Mouse (Mus musculus) forebrain, embryonic 15.5 days (tissue): ENCODE results near the gene C130026I21Rik. TPM values are rescaled to one million over a fixed set of nuclear protein-coding genes. Genes with fewer than 3 reads are reported as not detected.
"Not testable (repeated sequence)": the region's sequence is repeated elsewhere in the genome, so short reads cannot be mapped to it uniquely, and the experiment has no call there.

Experiments used
- ATAC-seq: fragments of 200-750 bp; cut with Nextera tagmentation; replicated peaks from 2 replicates; pipeline ENCODE4 v1.8.0; 2017; ENCODE audit warnings: mild to moderate bottlenecking, moderate TSS enrichment, moderate library complexity
- H3K27ac ChIP-seq: fragments of 300-500 bp; sonication (generic); replicated peaks from 2 replicates; pipeline ENCODE4 v1.5.1; 2015; ENCODE audit warnings: mild to moderate bottlenecking, inconsistent platforms
- H3K27me3 ChIP-seq: fragments of 300-500 bp; sonication (generic); 2 replicates; pipeline ENCODE4 v1.6.1; 2015; ENCODE audit warnings: inconsistent platforms
- H3K36me3 ChIP-seq: fragments of 300-500 bp; sonication (generic); 2 replicates; pipeline ENCODE4 v1.6.1; 2015; ENCODE audit warnings: mild to moderate bottlenecking, inconsistent platforms
- H3K4me1 ChIP-seq: fragments of 300-500 bp; sonication (generic); 2 replicates; pipeline ENCODE4 v1.6.1; 2015; ENCODE audit warnings: inconsistent platforms
- H3K4me2 ChIP-seq: fragments of 300-500 bp; sonication (generic); replicated peaks from 2 replicates; pipeline ENCODE4 v1.6.1; 2015; ENCODE audit warnings: mild to moderate bottlenecking, inconsistent platforms
- H3K4me3 ChIP-seq: fragments of 300-500 bp; sonication (generic); 2 replicates; pipeline ENCODE4 v1.5.1; 2015; ENCODE audit warnings: mild to moderate bottlenecking, inconsistent platforms
- H3K9ac ChIP-seq: fragments of 300-500 bp; sonication (generic); replicated peaks from 2 replicates; pipeline ENCODE4 v1.6.1; 2015; ENCODE audit warnings: mild to moderate bottlenecking, inconsistent platforms
- H3K9me3 ChIP-seq: fragments of 300-500 bp; sonication (generic); 2 replicates; pipeline ENCODE4 v1.6.1; 2016; ENCODE audit warnings: inconsistent platforms
- WGBS: fragments of 180-500 bp; shearing (Covaris S2); methylation state at CpG from one replicate; pipeline ENCODE4 v1.1.7; 2015; ENCODE audit warnings: mixed read lengths; 5-methylcytosine and 5-hydroxymethylcytosine counted together
- polyA plus RNA-seq: library from polyadenylated mRNA; unstranded; fragments of >200 nt; fragmentation: Nextera tagmentation; extraction: Ambion mirVana; gene quantifications from 2 replicates; pipeline ENCODE4 v1.2.1, GENCODE M21; 2015

Gene C130026I21Rik
- polyA plus RNA-seq, 1 experiment from 2014 or later = 0.37 TPM

DNA sequence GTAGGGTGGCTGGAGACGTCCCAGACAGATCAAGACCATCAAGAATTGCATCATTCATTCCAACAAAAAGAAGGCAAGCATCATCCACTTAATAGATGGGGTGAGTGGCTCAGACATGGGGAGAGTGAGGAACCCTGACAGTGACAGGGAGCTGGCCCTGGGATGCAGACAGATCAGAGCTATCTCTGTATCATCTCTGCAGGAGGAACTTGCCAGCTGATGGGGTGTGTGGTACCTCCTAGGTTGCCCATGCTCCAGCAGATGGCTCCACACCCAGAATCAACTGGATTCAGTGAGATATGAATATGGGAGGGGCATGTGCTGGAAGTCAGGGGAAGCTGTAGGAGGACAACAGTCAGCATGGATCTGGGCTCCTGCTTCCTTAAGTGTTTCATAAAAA, 275.9 kb downstream of the C130026I21Rik start:
- not testable (repeated sequence) for H3K4me3 ChIP-seq, H3K4me1 ChIP-seq, H3K9ac ChIP-seq, H3K27ac ChIP-seq, H3K36me3 ChIP-seq, H3K9me3 ChIP-seq, H3K27me3 ChIP-seq, ATAC-seq, H3K4me2 ChIP-seq
- no CpG with 5 or more reads among the region's 1 CpGs for WGBS

DNA sequence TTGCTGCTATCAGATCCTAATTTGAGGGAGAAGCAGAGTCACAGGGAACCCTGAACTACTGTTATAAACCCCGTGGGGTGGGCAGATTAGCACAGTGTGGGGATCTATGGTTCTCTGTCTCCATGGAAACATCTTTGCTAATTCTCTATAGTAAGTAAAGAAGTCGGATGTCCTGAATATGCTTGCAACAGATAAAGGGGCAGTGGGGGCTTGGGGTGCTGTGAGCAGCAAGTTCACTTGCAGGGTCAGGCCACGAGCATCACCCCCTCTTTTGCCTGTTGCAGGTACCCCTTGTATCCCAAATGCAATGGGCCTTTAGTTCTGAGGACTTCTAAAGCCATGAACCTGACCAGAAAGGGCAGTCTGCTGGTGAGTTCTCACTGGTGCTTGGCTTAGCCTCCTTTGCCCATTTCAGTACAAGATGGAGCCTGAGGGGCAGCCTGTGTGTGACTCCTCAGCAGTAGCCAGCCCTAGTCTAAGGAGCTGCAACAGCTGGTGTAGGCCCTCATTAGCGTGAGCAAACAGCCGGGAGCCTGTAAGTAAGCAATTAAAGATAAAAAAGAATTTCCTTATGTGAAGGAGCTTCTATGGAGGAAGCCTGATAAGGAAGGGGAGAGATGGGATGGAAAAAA, 276.6 kb downstream of the C130026I21Rik start:
- H3K9me3 ChIP-seq, H3K4me3 ChIP-seq, H3K27me3 ChIP-seq, H3K4me2 ChIP-seq, H3K4me1 ChIP-seq, H3K27ac ChIP-seq, H3K36me3 ChIP-seq, H3K9ac ChIP-seq: not testable (repeated sequence)
- WGBS = 65% methylated on average over 2 of the region's 5 CpGs
- peak; percentile 67; the same call in 1 of the 2 replicates for ATAC-seq

DNA sequence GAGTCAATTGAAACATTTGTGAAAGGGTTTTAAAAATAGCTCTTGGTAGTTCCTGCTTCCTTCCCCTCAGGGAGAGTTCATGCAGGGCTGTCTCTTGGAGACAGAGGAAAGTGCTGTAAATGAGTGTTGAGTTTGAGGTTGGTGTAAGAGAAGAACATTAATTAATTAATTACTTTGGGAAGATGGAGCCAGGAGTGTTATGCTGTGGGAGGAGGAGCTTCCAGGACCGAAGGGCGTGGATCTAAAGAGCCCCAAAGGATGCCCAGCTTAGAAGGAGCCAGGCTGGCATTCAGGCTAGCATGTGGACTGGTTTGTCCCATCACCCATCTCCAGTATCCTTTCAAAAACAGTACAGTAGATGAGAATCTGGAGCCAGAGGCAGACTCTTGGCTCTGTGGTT, 277.1 kb downstream of the C130026I21Rik start:
- not testable (repeated sequence) for H3K9me3 ChIP-seq, H3K4me2 ChIP-seq, H3K27ac ChIP-seq, H3K27me3 ChIP-seq, ATAC-seq, H3K36me3 ChIP-seq, H3K4me3 ChIP-seq, H3K9ac ChIP-seq, H3K4me1 ChIP-seq
- WGBS = no CpG with 5 or more reads among the region's 2 CpGs

DNA sequence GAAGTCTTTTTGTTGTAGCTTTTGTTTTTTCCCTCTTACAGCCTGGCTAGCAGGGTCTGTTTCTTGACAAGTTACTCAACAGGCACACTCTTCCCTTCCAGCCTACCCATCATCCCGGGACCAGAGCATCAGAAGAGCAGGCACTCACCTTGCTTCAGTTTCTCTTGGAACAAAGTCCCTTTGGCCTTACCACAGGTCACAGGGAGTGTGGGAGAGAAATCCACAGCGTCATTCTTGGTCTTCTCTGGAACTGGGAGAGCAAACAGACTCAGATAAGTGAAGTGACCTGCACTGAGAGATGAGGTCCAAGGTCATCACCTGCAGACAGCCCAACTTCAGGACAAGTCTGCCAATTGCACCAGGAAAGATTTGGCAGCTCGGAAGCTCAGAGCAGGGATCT, 277.5 kb downstream of the C130026I21Rik start:
- H3K36me3 ChIP-seq, H3K9ac ChIP-seq, H3K4me3 ChIP-seq, H3K4me2 ChIP-seq, H3K27me3 ChIP-seq, ATAC-seq, H3K27ac ChIP-seq, H3K9me3 ChIP-seq, H3K4me1 ChIP-seq: not testable (repeated sequence)
- no CpG with 5 or more reads among the region's 3 CpGs for WGBS

DNA sequence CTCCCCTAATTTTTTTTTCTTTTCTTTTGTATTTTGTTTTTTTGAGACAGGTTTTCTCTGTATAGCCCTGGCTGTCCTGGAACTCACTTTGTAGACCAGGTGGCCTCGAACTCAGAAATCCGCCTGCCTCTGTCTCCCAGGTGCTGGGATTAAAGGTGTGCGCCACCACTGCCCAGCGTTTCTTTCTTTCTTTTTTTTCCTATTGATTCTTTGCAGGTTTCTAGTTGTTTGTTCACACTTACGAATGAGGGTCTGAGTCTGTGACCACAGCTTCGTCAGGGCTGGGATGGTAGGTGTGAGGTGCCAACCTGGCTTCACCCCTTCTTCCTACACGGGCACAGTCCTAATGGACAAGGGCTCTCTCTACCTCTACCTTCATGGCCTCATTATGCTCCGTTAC, 281.3 kb downstream of the C130026I21Rik start:
- H3K9ac ChIP-seq, ATAC-seq, H3K27ac ChIP-seq, H3K4me1 ChIP-seq, H3K4me3 ChIP-seq, H3K27me3 ChIP-seq, H3K9me3 ChIP-seq, H3K4me2 ChIP-seq, H3K36me3 ChIP-seq: not testable (repeated sequence)
- 89% methylated on average over 7 of the region's 8 CpGs for WGBS

DNA sequence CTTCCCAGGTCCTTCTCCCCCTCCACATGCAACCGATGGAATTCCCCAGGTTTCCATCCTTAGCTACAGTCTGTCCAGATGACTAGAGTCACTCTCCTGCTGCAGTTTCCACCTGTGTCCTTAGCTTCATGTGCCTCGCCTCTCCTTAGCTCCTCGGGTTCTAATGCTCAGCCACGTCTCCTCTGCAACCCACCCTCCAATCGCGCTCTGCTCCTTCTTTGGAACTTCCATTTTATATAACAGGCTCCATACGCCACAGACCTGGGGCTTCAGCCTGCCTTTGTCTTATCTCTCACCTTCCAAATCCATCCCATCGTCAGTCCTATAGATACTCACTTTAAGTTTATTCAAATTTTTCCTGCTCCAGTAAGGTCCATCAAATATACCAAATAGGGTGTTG, 282.6 kb downstream of the C130026I21Rik start:
- WGBS = 77% methylated on average over 8 of the region's 8 CpGs
- not testable (repeated sequence) for H3K36me3 ChIP-seq, H3K9ac ChIP-seq, H3K27me3 ChIP-seq, H3K9me3 ChIP-seq, H3K4me3 ChIP-seq, H3K27ac ChIP-seq, H3K4me1 ChIP-seq, H3K4me2 ChIP-seq, ATAC-seq

DNA sequence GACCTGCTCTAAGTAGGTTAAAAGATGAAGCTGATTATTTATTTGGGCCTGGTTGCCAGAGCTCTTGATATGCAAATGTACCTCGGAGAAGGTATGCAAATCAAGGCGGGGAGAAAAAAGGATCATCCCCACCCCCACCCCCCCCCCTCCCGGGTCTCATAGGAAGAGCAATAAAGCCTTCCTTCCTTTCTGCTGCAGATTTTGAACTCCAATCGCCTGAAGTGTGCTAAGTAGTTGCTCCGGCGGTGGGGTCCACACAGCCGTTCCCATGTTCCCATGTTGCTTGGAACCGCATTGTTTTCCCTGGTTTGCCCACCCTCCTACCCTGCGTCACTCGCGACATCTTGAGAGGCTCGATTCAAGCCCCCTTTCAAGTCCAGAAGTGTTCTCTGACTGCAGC, 308.6 kb downstream of the C130026I21Rik start:
- not testable (repeated sequence) for H3K9me3 ChIP-seq, H3K27me3 ChIP-seq, H3K4me1 ChIP-seq, H3K9ac ChIP-seq, ATAC-seq, H3K36me3 ChIP-seq
- H3K27ac ChIP-seq = peak overlapping the region; percentile 76
- peak overlapping the region; percentile 30 for H3K4me3 ChIP-seq
- H3K4me2 ChIP-seq = peak overlapping the region; percentile 41
- WGBS = 3% methylated on average over 12 of the region's 12 CpGs

DNA sequence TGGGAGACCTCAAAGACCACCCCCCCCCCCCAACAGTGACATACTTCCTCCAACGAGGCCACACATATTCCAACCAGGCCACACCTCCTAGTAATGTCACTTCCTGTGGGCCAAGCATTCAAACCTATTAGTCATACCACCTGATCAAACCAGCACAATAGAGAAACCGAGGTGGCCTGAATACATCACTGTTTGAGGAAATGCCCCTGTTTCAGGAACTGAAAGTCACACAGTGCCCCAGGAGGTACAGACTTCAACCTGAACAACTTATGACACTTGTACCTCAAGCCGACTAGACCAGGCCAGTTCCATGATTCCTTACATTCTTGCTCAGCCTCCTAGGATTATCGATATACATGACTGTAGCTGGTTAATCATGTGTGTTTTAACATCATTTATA, 312.7 kb downstream of the C130026I21Rik start:
- not testable (repeated sequence) for H3K27me3 ChIP-seq, H3K36me3 ChIP-seq, H3K9ac ChIP-seq, H3K9me3 ChIP-seq, H3K27ac ChIP-seq, H3K4me2 ChIP-seq, ATAC-seq, H3K4me1 ChIP-seq, H3K4me3 ChIP-seq
- 87% methylated on average over 4 of the region's 4 CpGs for WGBS

DNA sequence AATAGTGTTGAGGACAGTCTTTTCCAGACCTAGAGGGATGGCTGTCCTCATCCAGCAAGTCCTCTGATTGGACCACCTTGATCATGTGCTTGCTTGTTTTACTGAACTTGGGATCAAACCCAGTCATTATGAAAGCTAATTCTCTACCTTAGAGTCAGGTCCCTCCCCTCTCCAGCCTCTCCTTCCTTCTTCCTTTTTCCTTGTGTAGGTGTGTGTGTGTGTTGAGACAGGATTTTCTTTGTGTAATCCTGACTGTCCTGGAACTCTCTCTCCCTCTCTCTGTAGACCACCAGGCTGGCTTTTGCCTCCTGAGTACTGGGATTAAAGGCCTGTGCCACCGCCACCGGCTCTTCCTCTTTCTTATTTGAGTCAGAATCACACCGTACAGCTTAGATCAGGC, 313.6 kb downstream of the C130026I21Rik start:
- not testable (repeated sequence) for ATAC-seq, H3K4me3 ChIP-seq, H3K27ac ChIP-seq, H3K36me3 ChIP-seq, H3K4me1 ChIP-seq, H3K27me3 ChIP-seq, H3K4me2 ChIP-seq, H3K9me3 ChIP-seq, H3K9ac ChIP-seq
- 95% methylated on average over 3 of the region's 3 CpGs for WGBS

DNA sequence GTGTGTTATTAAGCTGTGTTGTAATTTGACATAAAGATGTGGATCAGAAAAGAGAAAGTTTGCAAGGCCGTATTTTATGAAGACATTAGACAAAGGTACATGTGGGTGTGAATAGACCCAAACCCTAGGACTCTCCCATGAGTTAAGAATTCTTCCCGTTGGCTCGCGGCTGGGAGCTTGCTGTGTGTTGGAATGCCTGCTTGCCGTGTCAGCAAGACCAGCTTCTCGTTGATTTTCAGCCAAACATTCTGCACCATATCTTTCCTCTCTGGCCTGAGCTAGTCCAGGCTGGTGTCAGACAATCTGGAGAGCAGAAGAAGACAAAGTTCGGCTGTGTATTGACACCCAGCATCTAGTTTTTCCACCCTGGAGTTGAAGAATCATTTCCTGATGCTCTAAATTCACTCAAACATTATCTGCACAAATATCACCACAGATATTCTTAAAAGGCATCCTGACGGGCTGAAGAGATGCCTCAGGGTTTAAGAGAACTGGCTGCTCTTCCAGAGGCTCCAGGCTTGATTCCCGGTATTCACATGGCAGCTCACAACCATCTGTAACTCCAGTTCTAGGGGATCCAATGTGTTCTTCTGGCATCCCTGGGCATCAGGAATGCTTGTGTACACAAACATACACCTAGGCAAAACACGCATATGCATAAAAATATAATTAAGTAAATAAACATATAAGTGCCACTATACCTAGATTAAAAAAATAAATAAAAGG, 317.7 kb downstream of the C130026I21Rik start:
- Histone ChIP-seq H3K4me3 (no peak overlapping the region), H3K4me2 (no peak overlapping the region), H3K27me3 (no peaks in the 10 kb centered on the region), H3K36me3 (no peaks in the 10 kb centered on the region), H3K9ac (no peak overlapping the region), H3K4me1 (no peaks in the 10 kb centered on the region), H3K9me3 (0 out of 2 replicates have a peak, but pooled peaks cover 3% of the 10 kb centered on the region), H3K27ac (no peak overlapping the region)
- ATAC-seq = no peak
- 77% methylated on average over 10 of the region's 10 CpGs for WGBS

DNA sequence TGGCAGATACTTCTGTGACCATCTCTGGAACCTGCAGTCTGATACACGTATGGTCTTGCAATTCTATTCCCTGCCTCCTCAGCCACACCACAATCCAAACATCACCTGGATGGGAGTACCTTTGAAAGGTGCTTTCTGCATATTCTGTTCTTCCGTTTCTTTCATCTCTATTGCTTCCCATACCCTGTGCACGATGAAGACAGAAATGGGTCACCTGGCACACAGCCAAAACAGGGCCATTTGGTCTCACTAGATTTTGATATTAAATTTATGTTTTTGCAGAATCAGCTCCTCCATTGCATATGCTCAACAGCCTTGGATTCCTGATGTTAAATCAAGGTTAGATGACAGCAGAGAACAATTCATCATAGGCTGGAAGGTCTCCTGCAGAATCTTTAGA, 318.8 kb downstream of the C130026I21Rik start:
- Histone ChIP-seq H3K4me1 (no peaks in the 10 kb centered on the region), H3K9me3 (no peaks in the 10 kb centered on the region), H3K4me2 (no peak overlapping the region), H3K4me3 (no peak overlapping the region), H3K27ac (no peak overlapping the region), H3K27me3 (no peaks in the 10 kb centered on the region), H3K9ac (no peak overlapping the region), H3K36me3 (no peaks in the 10 kb centered on the region)
- no peak for ATAC-seq
- 85% methylated on average over 3 of the region's 3 CpGs for WGBS

DNA sequence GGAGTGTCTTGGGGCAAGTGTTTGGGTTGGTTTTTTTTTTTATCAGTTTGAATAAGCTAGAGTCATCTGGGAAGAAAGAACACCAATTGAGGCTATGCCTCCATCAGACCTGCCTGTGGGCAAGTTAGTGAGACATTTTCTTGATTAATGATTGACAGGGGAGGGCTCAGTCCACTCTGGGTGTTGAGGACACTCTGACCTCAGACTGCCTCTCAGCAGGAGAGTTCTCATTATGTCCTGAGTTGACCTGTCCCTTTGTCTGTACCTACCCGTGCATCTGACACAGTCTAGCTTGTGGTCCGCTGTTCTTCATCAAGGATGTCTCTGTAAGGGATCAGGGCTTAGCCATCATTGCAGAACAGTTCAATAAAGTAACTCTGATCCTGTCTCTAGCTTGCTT, 323.0 kb downstream of the C130026I21Rik start:
- no peak overlapping the region for H3K4me3 ChIP-seq
- 61% methylated on average over 2 of the region's 2 CpGs for WGBS
- H3K27ac ChIP-seq = no peak overlapping the region
- no peaks in the 10 kb centered on the region for H3K27me3 ChIP-seq
- H3K4me1 ChIP-seq = no peaks in the 10 kb centered on the region
- H3K9ac ChIP-seq = no peak overlapping the region
- H3K4me2 ChIP-seq = no peak overlapping the region
- ATAC-seq = no peak
- no peaks in the 10 kb centered on the region for H3K9me3 ChIP-seq
- H3K36me3 ChIP-seq = no peaks in the 10 kb centered on the region

DNA sequence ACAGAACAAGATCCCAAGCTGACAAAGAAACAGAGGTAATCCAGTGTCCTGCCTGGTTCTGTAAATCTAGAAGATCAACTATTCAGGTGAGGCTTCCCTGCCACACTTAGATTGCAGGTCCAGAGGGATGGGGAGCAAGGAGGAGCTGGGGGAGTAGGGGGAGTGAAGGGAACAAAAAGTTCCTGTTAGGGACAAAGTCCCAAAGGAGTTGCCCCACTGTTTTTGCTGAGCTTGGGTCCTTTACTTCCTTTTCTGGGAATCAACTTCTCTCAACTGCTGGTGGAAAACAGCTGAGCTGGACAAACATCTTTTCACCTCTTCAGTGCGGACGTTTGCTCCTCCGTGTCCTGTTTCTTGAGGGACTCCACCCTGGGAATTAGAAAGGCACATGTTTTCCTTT, 324.4 kb downstream of the C130026I21Rik start:
- Histone ChIP-seq H3K36me3 (no peaks in the 10 kb centered on the region), H3K9ac (no peak overlapping the region), H3K27me3 (no peaks in the 10 kb centered on the region), H3K9me3 (no peaks in the 10 kb centered on the region), H3K4me3 (no peak overlapping the region), H3K27ac (no peak overlapping the region), H3K4me1 (no peaks in the 10 kb centered on the region), H3K4me2 (no peak overlapping the region)
- 92% methylated on average over 3 of the region's 3 CpGs for WGBS
- ATAC-seq = no peak
